Mouse (Mus musculus) heart, embryonic 11.5 days (tissue): ENCODE data around the gene Ccdc88c. TPM values are rescaled to one million over a fixed set of nuclear protein-coding genes. Genes with fewer than 3 reads are reported as not detected.

Experiments
- ATAC-seq: fragments of 200-750 bp; cut with Nextera tagmentation; replicated peaks from 2 replicates; pipeline ENCODE4 v1.8.0; 2017; ENCODE audit warnings: moderate library complexity; ENCODE audit not compliant: insufficient number of reproducible peaks, low FRiP score, low TSS enrichment
- H3K27ac ChIP-seq: fragments of 300-500 bp; sonication (generic); 2 replicates; pipeline ENCODE4 v1.5.1; 2014; ENCODE audit warnings: mild to moderate bottlenecking, low read depth, low read length
- H3K27me3 ChIP-seq: fragments of 300-500 bp; sonication (generic); 2 replicates; pipeline ENCODE4 v1.6.1; 2014; ENCODE audit warnings: mild to moderate bottlenecking, low read length, mixed read lengths; ENCODE audit not compliant: control insufficient read depth, insufficient read depth
- H3K36me3 ChIP-seq: fragments of 300-500 bp; sonication (generic); 2 replicates; pipeline ENCODE4 v1.6.1; 2014; ENCODE audit warnings: mild to moderate bottlenecking, low read length, moderate library complexity, mixed read lengths; ENCODE audit not compliant: control insufficient read depth, insufficient read depth
- H3K4me1 ChIP-seq: fragments of 300-500 bp; sonication (generic); 2 replicates; pipeline ENCODE4 v1.6.1; 2014; ENCODE audit warnings: low read length; ENCODE audit not compliant: control insufficient read depth, insufficient read depth
- H3K4me2 ChIP-seq: fragments of 300-500 bp; sonication (generic); 2 replicates; pipeline ENCODE4 v1.6.1; 2014; ENCODE audit warnings: mild to moderate bottlenecking, moderate library complexity
- H3K4me3 ChIP-seq: fragments of 300-500 bp; sonication (generic); 2 replicates; pipeline ENCODE4 v1.5.1; 2014; ENCODE audit warnings: low read depth, low read length
- H3K9ac ChIP-seq: fragments of 300-500 bp; sonication (generic); 2 replicates; pipeline ENCODE4 v1.6.1; 2014; ENCODE audit warnings: mild to moderate bottlenecking, low read depth, low read length, moderate library complexity
- H3K9me3 ChIP-seq: fragments of 300-500 bp; sonication (generic); replicated peaks from 2 replicates; pipeline ENCODE4 v1.6.1; 2016; ENCODE audit warnings: low read length; ENCODE audit not compliant: control insufficient read depth
- WGBS: fragments of 180-500 bp; shearing (Covaris S2); extraction: QIAGEN DNeasy Blood & Tissue Kit; methylation state at CpG from one replicate; pipeline ENCODE4 v1.1.7; 2014; ENCODE audit not compliant: insufficient replicate concordance; 5-methylcytosine and 5-hydroxymethylcytosine counted together
- polyA plus RNA-seq: library from polyadenylated mRNA; unstranded; fragments of >200 nt; fragmentation: Nextera tagmentation; extraction: Ambion mirVana; gene quantifications from 2 replicates; pipeline ENCODE4 v1.2.1, GENCODE M21; 2014

Gene Ccdc88c
- polyA plus RNA-seq, 1 experiment from 2014 or later = 3.1 TPM

- no peaks in the 10 kb centered on the region for H3K9me3 ChIP-seq
- no peaks in the 10 kb centered on the region for H3K36me3 ChIP-seq
- H3K4me2 ChIP-seq = no peak overlapping the region
- no peak overlapping the region for H3K27ac ChIP-seq
- 76% methylated on average over 3 of the region's 3 CpGs for WGBS
- H3K27me3 ChIP-seq = peaks cover 60% of the 10 kb centered on the region
- H3K4me1 ChIP-seq = peaks cover 9% of the 10 kb centered on the region
- no peak overlapping the region for H3K9ac ChIP-seq
- H3K4me3 ChIP-seq = no peak overlapping the region
- no peak for ATAC-seq
Measured at GRCm38 (mm10) chr12:100957257-100957656, 71.6 kb downstream of the Ccdc88c start.

GRCm38 (mm10) chr12:100956825-100957224 lies 72.0 kb downstream of the Ccdc88c start:
- Histone ChIP-seq H3K27me3 (peaks cover 58% of the 10 kb centered on the region), H3K4me3 (no peak overlapping the region), H3K4me1 (peaks cover 9% of the 10 kb centered on the region), H3K27ac (peak overlapping the region; percentile 82), H3K9ac (peak overlapping the region; percentile 36; the same call in 1 of the 2 replicates), H3K4me2 (no peak overlapping the region), H3K9me3 (no peaks in the 10 kb centered on the region), H3K36me3 (no peaks in the 10 kb centered on the region)
- WGBS = 57% methylated on average over 4 of the region's 4 CpGs
- ATAC-seq = no peak

- Histone ChIP-seq H3K36me3 (no peaks in the 10 kb centered on the region), H3K9me3 (no peaks in the 10 kb centered on the region), H3K4me3 (no peak overlapping the region), H3K4me1 (peaks cover 9% of the 10 kb centered on the region), H3K4me2 (peak overlapping the region; percentile 12; the same call in 1 of the 2 replicates), H3K9ac (no peak overlapping the region), H3K27ac (peak overlapping the region; percentile 82), H3K27me3 (peaks cover 66% of the 10 kb centered on the region)
- 66% methylated on average over 2 of the region's 2 CpGs for WGBS
- ATAC-seq = peak; percentile 70; the same call in 1 of the 2 replicates
Measured at GRCm38 (mm10) chr12:100956028-100956427, 72.8 kb downstream of the Ccdc88c start.

- Histone ChIP-seq H3K4me3 (no peak overlapping the region), H3K36me3 (no peaks in the 10 kb centered on the region), H3K27me3 (peaks cover 69% of the 10 kb centered on the region), H3K4me2 (no peak overlapping the region), H3K9me3 (no peaks in the 10 kb centered on the region), H3K9ac (no peak overlapping the region), H3K4me1 (peaks cover 9% of the 10 kb centered on the region), H3K27ac (no peak overlapping the region)
- 49% methylated on average over 8 of the region's 8 CpGs for WGBS
- ATAC-seq = no peak
Measured at GRCm38 (mm10) chr12:100953926-100954325, 74.9 kb downstream of the Ccdc88c start.

GRCm38 (mm10) chr12:100952193-100952931 lies 76.5 kb downstream of the Ccdc88c start:
- no peak overlapping the region for H3K27ac ChIP-seq
- H3K4me2 ChIP-seq = peak overlapping the region; percentile 41
- peak; percentile 55; the same call in 1 of the 2 replicates for ATAC-seq
- no peak overlapping the region for H3K4me3 ChIP-seq
- no peak overlapping the region for H3K9ac ChIP-seq
- no peaks in the 10 kb centered on the region; the same call in 1 of the 2 replicates for H3K4me1 ChIP-seq
- no peaks in the 10 kb centered on the region for H3K36me3 ChIP-seq
- 37% methylated on average over 9 of the region's 9 CpGs for WGBS
- peaks cover 69% of the 10 kb centered on the region for H3K27me3 ChIP-seq
- no peaks in the 10 kb centered on the region for H3K9me3 ChIP-seq

GRCm38 (mm10) chr12:100949146-100949545 lies 79.7 kb downstream of the Ccdc88c start:
- H3K27ac ChIP-seq = no peak overlapping the region
- peaks cover 67% of the 10 kb centered on the region for H3K27me3 ChIP-seq
- no peak overlapping the region for H3K4me2 ChIP-seq
- H3K36me3 ChIP-seq = no peaks in the 10 kb centered on the region
- H3K4me3 ChIP-seq = no peak overlapping the region
- no peaks in the 10 kb centered on the region for H3K9me3 ChIP-seq
- H3K4me1 ChIP-seq = no peaks in the 10 kb centered on the region; the same call in 1 of the 2 replicates
- no peak for ATAC-seq
- no peak overlapping the region for H3K9ac ChIP-seq
- WGBS = 84% methylated on average over 5 of the region's 5 CpGs

- no peaks in the 10 kb centered on the region; the same call in 1 of the 2 replicates for H3K4me1 ChIP-seq
- no peak for ATAC-seq
- H3K36me3 ChIP-seq = no peaks in the 10 kb centered on the region
- no peak overlapping the region for H3K9ac ChIP-seq
- WGBS = 72% methylated on average over 6 of the region's 6 CpGs
- H3K27me3 ChIP-seq = peaks cover 74% of the 10 kb centered on the region
- no peak overlapping the region for H3K4me2 ChIP-seq
- H3K27ac ChIP-seq = no peak overlapping the region
- no peaks in the 10 kb centered on the region for H3K9me3 ChIP-seq
- no peak overlapping the region for H3K4me3 ChIP-seq
Measured at GRCm38 (mm10) chr12:100948021-100948420, 80.8 kb downstream of the Ccdc88c start.

- Histone ChIP-seq H3K4me2 (no peak overlapping the region), H3K27me3 (peaks cover 70% of the 10 kb centered on the region), H3K9me3 (no peaks in the 10 kb centered on the region), H3K27ac (no peak overlapping the region), H3K4me3 (no peak overlapping the region), H3K36me3 (no peaks in the 10 kb centered on the region), H3K9ac (no peak overlapping the region), H3K4me1 (no peaks in the 10 kb centered on the region)
- ATAC-seq = no peak
- WGBS = 86% methylated on average over 12 of the region's 12 CpGs
Measured at GRCm38 (mm10) chr12:100945948-100946347, 82.9 kb downstream of the Ccdc88c start.

GRCm38 (mm10) chr12:100945501-100945900 lies 83.4 kb downstream of the Ccdc88c start:
- H3K36me3 ChIP-seq = no peaks in the 10 kb centered on the region
- no peak overlapping the region for H3K27ac ChIP-seq
- WGBS = 79% methylated on average over 12 of the region's 12 CpGs
- no peak overlapping the region for H3K9ac ChIP-seq
- no peaks in the 10 kb centered on the region for H3K9me3 ChIP-seq
- peaks cover 72% of the 10 kb centered on the region for H3K27me3 ChIP-seq
- no peak for ATAC-seq
- H3K4me3 ChIP-seq = no peak overlapping the region
- no peak overlapping the region for H3K4me2 ChIP-seq
- no peaks in the 10 kb centered on the region for H3K4me1 ChIP-seq
